Mouse (Mus musculus) forebrain, embryonic 15.5 days (tissue): ENCODE results near the gene Naip2. TPM values are rescaled to one million over a fixed set of nuclear protein-coding genes. Genes with fewer than 3 reads are reported as not detected.
"Not testable (repeated sequence)": the region's sequence is repeated elsewhere in the genome, so short reads cannot be mapped to it uniquely, and the experiment has no call there.

Experiments used
- ATAC-seq: fragments of 200-750 bp; cut with Nextera tagmentation; replicated peaks from 2 replicates; pipeline ENCODE4 v1.8.0; 2017; ENCODE audit warnings: mild to moderate bottlenecking, moderate TSS enrichment, moderate library complexity
- H3K27ac ChIP-seq: fragments of 300-500 bp; sonication (generic); replicated peaks from 2 replicates; pipeline ENCODE4 v1.5.1; 2015; ENCODE audit warnings: mild to moderate bottlenecking, inconsistent platforms
- H3K27me3 ChIP-seq: fragments of 300-500 bp; sonication (generic); 2 replicates; pipeline ENCODE4 v1.6.1; 2015; ENCODE audit warnings: inconsistent platforms
- H3K36me3 ChIP-seq: fragments of 300-500 bp; sonication (generic); 2 replicates; pipeline ENCODE4 v1.6.1; 2015; ENCODE audit warnings: mild to moderate bottlenecking, inconsistent platforms
- H3K4me1 ChIP-seq: fragments of 300-500 bp; sonication (generic); 2 replicates; pipeline ENCODE4 v1.6.1; 2015; ENCODE audit warnings: inconsistent platforms
- H3K4me2 ChIP-seq: fragments of 300-500 bp; sonication (generic); replicated peaks from 2 replicates; pipeline ENCODE4 v1.6.1; 2015; ENCODE audit warnings: mild to moderate bottlenecking, inconsistent platforms
- H3K4me3 ChIP-seq: fragments of 300-500 bp; sonication (generic); 2 replicates; pipeline ENCODE4 v1.5.1; 2015; ENCODE audit warnings: mild to moderate bottlenecking, inconsistent platforms
- H3K9ac ChIP-seq: fragments of 300-500 bp; sonication (generic); replicated peaks from 2 replicates; pipeline ENCODE4 v1.6.1; 2015; ENCODE audit warnings: mild to moderate bottlenecking, inconsistent platforms
- H3K9me3 ChIP-seq: fragments of 300-500 bp; sonication (generic); 2 replicates; pipeline ENCODE4 v1.6.1; 2016; ENCODE audit warnings: inconsistent platforms
- WGBS: fragments of 180-500 bp; shearing (Covaris S2); methylation state at CpG from one replicate; pipeline ENCODE4 v1.1.7; 2015; ENCODE audit warnings: mixed read lengths; 5-methylcytosine and 5-hydroxymethylcytosine counted together
- polyA plus RNA-seq: library from polyadenylated mRNA; unstranded; fragments of >200 nt; fragmentation: Nextera tagmentation; extraction: Ambion mirVana; gene quantifications from 2 replicates; pipeline ENCODE4 v1.2.1, GENCODE M21; 2015

The Naip2 gene
- polyA plus RNA-seq, 1 experiment from 2014 or later = 0.05 TPM

DNA sequence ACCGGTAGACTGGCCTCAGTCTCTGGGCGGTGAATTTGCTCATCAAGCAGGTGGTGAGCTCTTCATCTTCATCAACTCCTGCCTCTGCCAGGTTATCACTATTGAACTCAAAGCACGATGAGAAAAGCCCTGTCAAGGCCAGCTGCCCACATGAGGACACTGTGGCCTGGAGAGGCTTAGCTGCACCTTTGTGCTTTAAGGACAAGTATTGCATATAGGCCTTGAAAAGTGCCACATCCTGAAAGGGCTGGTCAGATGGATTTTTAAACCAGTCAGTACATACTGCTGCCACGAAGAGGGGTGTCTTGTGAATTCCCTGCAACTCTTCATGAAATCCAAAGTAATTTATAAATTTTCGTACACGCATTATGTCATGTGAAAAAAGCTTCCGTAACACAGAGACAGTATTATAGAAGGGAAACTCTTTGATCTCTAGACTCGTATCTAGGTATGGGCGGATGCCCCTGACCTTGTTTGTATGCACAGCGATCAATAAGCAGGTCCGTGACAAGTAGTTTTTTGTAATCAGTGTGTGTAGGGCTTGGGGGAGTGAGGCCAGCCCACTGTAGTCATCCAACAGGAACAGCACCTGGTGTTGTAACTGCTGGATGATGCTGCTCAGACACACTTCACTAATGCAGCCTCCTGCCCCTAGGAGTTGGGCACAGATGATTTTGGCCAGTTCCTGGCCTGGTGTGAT, 40.6 kb downstream of the Naip2 start:
- H3K36me3 ChIP-seq, H3K4me1 ChIP-seq, H3K4me2 ChIP-seq, H3K9me3 ChIP-seq, H3K27me3 ChIP-seq, H3K9ac ChIP-seq, H3K27ac ChIP-seq, ATAC-seq, H3K4me3 ChIP-seq: not testable (repeated sequence)
- 88% methylated on average over 11 of the region's 11 CpGs for WGBS

- Histone ChIP-seq H3K4me2 (no peak overlapping the region), H3K27me3 (no peaks in the 10 kb centered on the region), H3K9ac (no peak overlapping the region), H3K9me3 (no peaks in the 10 kb centered on the region), H3K27ac (no peak overlapping the region), H3K4me3 (no peak overlapping the region), H3K4me1 (no peaks in the 10 kb centered on the region), H3K36me3 (no peaks in the 10 kb centered on the region)
- WGBS = 91% methylated on average over 3 of the region's 3 CpGs
- no peak for ATAC-seq
Observed at GRCm38 (mm10) chr13:100156624-100157023, 45.3 kb downstream of the Naip2 start.

GRCm38 (mm10) chr13:100152659-100153058, 49.2 kb downstream of the Naip2 start:
- Histone ChIP-seq H3K27me3 (no peaks in the 10 kb centered on the region), H3K4me2 (no peak overlapping the region)

GRCm38 (mm10) chr13:100141646-100142314, 60.1 kb downstream of the Naip2 start:
- no peak for ATAC-seq
- no peaks in the 10 kb centered on the region for H3K27me3 ChIP-seq
- no peak overlapping the region for H3K4me2 ChIP-seq
- H3K9ac ChIP-seq = no peak overlapping the region
- 85% methylated on average over 8 of the region's 8 CpGs for WGBS
- peaks cover 23% of the 10 kb centered on the region for H3K36me3 ChIP-seq
- no peaks in the 10 kb centered on the region for H3K9me3 ChIP-seq
- H3K4me3 ChIP-seq = no peak overlapping the region
- H3K4me1 ChIP-seq = no peaks in the 10 kb centered on the region
- no peak overlapping the region for H3K27ac ChIP-seq

More at GRCm38 (mm10) chr13:100152659-100153058, 49.2 kb downstream of the Naip2 start:
- Histone ChIP-seq H3K36me3 (no peaks in the 10 kb centered on the region), H3K27ac (no peak overlapping the region), H3K9ac (no peak overlapping the region), H3K4me3 (no peak overlapping the region), H3K9me3 (no peaks in the 10 kb centered on the region), H3K4me1 (no peaks in the 10 kb centered on the region)
- WGBS = 64% methylated on average over 1 of the region's 1 CpGs
- no peak for ATAC-seq

- H3K4me2 ChIP-seq = peak overlapping the region; percentile 85
- WGBS = 4% methylated on average over 10 of the region's 10 CpGs
Observed at GRCm38 (mm10) chr13:100125258-100125643, 76.6 kb downstream of the Naip2 start.

GRCm38 (mm10) chr13:100124423-100125257, 77.3 kb downstream of the Naip2 start, which contains the start of gene Smn1:
Gene Smn1 (plus strand): TSS chr13:100124852.
- Histone ChIP-seq H3K4me3 (peak within 1 kb of the TSS; percentile 91), H3K9ac (peak within 1 kb of the TSS; percentile 80), H3K4me2 (peak within 1 kb of the TSS; percentile 85), H3K4me1 (peaks cover 19% of the 10 kb centered on the region), H3K27me3 (no peaks in the 10 kb centered on the region), H3K36me3 (peaks cover 29% of the 10 kb centered on the region), H3K9me3 (no peaks in the 10 kb centered on the region), H3K27ac (0 out of 2 replicates have a peak within 1 kb of the TSS, but pooled peaks have one; percentile 25)
- ATAC-seq = peak; percentile 98
- 4% methylated on average over 42 of the region's 42 CpGs for WGBS

More at GRCm38 (mm10) chr13:100125258-100125643, 76.6 kb downstream of the Naip2 start:
- Histone ChIP-seq H3K27ac (no peak overlapping the region), H3K4me3 (peak overlapping the region; percentile 91), H3K9me3 (no peaks in the 10 kb centered on the region), H3K27me3 (no peaks in the 10 kb centered on the region), H3K4me1 (peaks cover 19% of the 10 kb centered on the region), H3K9ac (peak overlapping the region; percentile 80), H3K36me3 (peaks cover 33% of the 10 kb centered on the region)
- ATAC-seq = peak; percentile 50; the same call in 1 of the 2 replicates

DNA sequence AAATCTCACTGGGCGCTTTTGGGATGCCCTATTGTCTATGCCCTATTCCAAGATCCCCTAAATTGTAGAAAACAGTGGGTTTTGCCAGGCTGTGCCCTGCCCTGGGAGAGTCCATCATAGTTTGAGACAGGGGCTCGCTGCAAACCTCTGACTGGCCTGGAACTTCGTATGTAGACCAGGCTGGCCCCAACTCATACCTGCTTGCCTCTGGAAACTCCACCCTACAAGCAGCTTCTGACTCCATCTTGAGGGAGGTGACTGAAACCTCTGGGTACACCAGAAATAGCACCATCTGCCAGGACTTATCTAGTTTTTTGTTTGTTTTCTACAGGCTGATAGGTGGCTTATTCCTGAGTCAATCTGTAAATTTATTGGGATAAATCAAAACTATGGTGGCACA, 77.9 kb downstream of the Naip2 start:
- peak overlapping the region; percentile 85 for H3K4me2 ChIP-seq
- peaks cover 22% of the 10 kb centered on the region for H3K36me3 ChIP-seq
- WGBS = 87% methylated on average over 3 of the region's 3 CpGs
- peaks cover 19% of the 10 kb centered on the region for H3K4me1 ChIP-seq
- peak overlapping the region; percentile 91 for H3K4me3 ChIP-seq
- H3K9me3 ChIP-seq = no peaks in the 10 kb centered on the region
- H3K27me3 ChIP-seq = no peaks in the 10 kb centered on the region
- no peak overlapping the region for H3K27ac ChIP-seq
- peak; percentile 23; the same call in 1 of the 2 replicates for ATAC-seq
- H3K9ac ChIP-seq = no peak overlapping the region

DNA sequence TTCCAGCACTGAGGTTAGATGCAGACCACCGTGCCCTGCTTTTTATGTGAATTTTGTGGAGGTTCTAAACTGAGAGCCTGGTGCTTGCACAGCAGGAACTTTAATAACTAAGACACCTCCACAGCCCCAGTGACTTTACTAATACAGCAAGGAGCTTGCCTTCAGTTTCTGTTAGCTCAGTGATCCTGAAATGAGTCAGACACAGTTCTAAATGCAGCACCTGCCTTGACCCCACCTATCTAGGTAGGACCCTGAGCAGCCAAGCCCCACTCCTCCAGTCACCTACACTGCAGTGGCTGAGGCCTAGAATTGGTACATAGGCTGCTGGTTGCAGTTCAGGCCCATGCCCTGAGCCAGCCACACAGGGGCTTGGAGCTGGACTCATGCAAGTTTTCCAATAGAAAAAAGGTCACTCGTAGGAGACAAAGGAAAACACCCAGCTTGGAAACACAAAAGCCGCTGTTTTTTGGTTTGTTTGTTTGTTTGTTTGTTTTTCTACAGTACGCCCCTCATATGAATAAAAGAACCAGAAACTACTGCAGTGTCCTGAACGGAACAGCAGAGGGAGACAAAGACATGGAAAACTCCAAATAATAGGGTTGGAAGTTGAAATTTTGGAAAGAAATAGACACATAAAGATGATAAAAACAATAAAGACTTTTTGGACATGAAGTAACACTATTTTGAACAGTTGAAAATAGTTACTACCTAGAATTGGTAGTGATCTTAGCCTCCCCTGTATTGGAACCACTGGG, 89.5 kb downstream of the Naip2 start:
- H3K27me3 ChIP-seq = no peaks in the 10 kb centered on the region
- ATAC-seq = no peak
- H3K9ac ChIP-seq = no peak overlapping the region
- peaks cover 21% of the 10 kb centered on the region for H3K4me1 ChIP-seq
- no peak overlapping the region for H3K4me2 ChIP-seq
- H3K27ac ChIP-seq = no peak overlapping the region
- 42% methylated on average over 5 of the region's 5 CpGs for WGBS
- no peaks in the 10 kb centered on the region for H3K9me3 ChIP-seq
- H3K36me3 ChIP-seq = peaks cover 29% of the 10 kb centered on the region
- H3K4me3 ChIP-seq = no peak overlapping the region

- Histone ChIP-seq H3K36me3 (peaks cover 4% of the 10 kb centered on the region; the same call in 1 of the 2 replicates), H3K4me1 (peaks cover 31% of the 10 kb centered on the region), H3K4me3 (peak within 1 kb of the TSS; percentile 84), H3K9ac (peak within 1 kb of the TSS; percentile 76), H3K27ac (peak within 1 kb of the TSS; percentile 68), H3K4me2 (peak within 1 kb of the TSS; percentile 89), H3K27me3 (no peaks in the 10 kb centered on the region), H3K9me3 (no peaks in the 10 kb centered on the region)
- under 1% methylated on average over 74 of the region's 76 CpGs for WGBS
- peak; percentile 78 for ATAC-seq
Observed at GRCm38 (mm10) chr13:100107652-100108472, 94.0 kb downstream of the Naip2 start, which contains the start of gene Serf1. Gene Serf1 (plus strand): TSS chr13:100108012.

GRCm38 (mm10) chr13:100103748-100104254, 98.1 kb downstream of the Naip2 start, which contains the start of gene Bdp1:
Gene Bdp1 (minus strand): TSS chr13:100104070.
- H3K4me3 ChIP-seq = peak within 1 kb of the TSS; percentile 81
- no peaks in the 10 kb centered on the region for H3K9me3 ChIP-seq
- peak within 1 kb of the TSS; percentile 83 for H3K9ac ChIP-seq
- no peaks in the 10 kb centered on the region for H3K36me3 ChIP-seq
- peak within 1 kb of the TSS; percentile 61 for H3K4me2 ChIP-seq
- H3K27me3 ChIP-seq = no peaks in the 10 kb centered on the region
- WGBS = under 1% methylated on average over 44 of the region's 44 CpGs
- peak within 1 kb of the TSS; percentile 72 for H3K27ac ChIP-seq
- ATAC-seq = peak; percentile 75
- peaks cover 30% of the 10 kb centered on the region for H3K4me1 ChIP-seq
